Mouse (Mus musculus): ENCODE data around the gene Enox1. TPM values are rescaled to one million over a fixed set of nuclear protein-coding genes. Genes with fewer than 3 reads are reported as not detected.

Gene Enox1
- polyA plus RNA-seq, 1 experiment: 0.06 TPM

DNA sequence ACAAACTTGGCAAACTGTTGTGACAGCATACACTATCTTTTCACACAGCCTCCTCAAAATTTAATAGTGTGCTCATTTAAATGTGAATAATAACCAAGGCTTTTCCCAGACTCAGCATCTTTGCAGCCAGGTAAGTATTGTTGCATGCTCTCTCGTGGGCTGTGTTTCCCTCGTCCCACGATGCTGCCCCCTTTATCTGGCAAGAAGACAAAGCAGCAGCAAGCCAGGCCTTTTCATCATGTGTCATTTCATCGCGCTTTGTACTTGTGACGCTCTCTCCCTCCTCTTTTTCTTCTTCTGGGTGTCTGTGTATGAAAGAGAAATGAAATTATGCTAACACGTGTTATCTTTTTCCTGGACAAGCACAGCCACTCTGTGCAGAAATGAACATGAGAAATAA lies 421.8 kb downstream of the Enox1 start:
- H3K27ac ChIP-seq (ENCODE audit: insufficient read depth, low read length): no peak overlapping the region
- H3K4me1 ChIP-seq (ENCODE audit: control insufficient read depth, insufficient read depth, insufficient read length): no peaks in the 10 kb centered on the region
- 76% methylated on average over 7 of the region's 7 CpGs for WGBS
- no peaks in the 10 kb centered on the region for H3K36me3 ChIP-seq (ENCODE audit: control insufficient read depth, insufficient read depth, low read length)
- H3K27me3 ChIP-seq (ENCODE audit: control insufficient read depth, insufficient read depth, low read length): no peaks in the 10 kb centered on the region
- no peak for DNase-seq (ENCODE audit: low read depth in 1 of 2, low spot score in 2 of 2)
- no peak overlapping the region for H3K4me3 ChIP-seq (ENCODE audit: extremely low read depth, insufficient read depth, insufficient read length)
- no peak for TF ChIP-seq POLR2A (IDR thresholded peaks at IDR 0.05; ENCODE audit: low read depth, low read length)
- TF ChIP-seq CTCF (IDR thresholded peaks at IDR 0.05; ENCODE audit: extremely low read depth, insufficient read depth, insufficient read length, insufficient replicate concordance): no peak

DNA sequence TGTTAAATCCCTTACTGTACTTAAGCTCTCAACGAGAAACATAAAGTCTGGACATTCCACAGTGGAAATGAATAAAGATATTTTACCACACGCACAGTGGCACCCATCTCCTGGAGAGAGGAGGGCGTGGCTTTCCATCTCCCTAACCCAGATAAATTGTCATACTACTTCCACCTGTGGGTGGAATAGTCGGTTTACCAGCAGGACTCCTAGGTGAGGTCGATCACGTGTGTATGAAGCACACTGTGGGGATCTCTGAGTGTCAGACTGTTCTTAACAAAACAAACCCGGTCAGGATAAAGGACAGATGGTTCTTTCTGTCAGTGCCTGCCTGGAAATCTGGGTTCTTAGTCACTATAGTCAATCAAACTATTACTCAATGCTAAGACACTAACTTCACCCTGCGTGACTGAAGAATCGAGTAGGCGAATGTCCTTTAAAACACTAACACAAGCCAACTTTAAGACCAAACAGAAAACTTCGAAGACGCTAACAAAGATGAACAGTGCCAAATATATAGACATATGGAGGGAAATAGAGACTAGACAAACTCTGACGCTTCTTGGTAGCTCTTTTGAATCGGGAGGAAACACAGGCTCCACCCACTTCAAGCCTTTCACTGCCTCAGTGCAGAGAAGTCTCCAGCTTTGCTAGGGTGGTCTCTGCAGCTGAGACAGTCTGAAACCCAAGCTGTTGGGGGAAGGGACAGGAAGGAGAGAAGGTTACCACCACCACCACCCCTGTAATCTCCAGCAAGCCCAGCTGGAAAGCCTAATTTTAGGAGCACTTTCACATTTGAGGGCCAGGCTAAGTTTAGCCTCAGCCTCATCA lies 423.8 kb downstream of the Enox1 start:
- TF ChIP-seq POLR2A (IDR thresholded peaks at IDR 0.05; ENCODE audit: low read depth, low read length): no peak
- TF ChIP-seq CTCF (IDR thresholded peaks at IDR 0.05; ENCODE audit: extremely low read depth, insufficient read depth, insufficient read length, insufficient replicate concordance): no peak
- H3K4me1 ChIP-seq (ENCODE audit: control insufficient read depth, insufficient read depth, insufficient read length): no peaks in the 10 kb centered on the region
- H3K27ac ChIP-seq (ENCODE audit: insufficient read depth, low read length): no peak overlapping the region
- H3K36me3 ChIP-seq (ENCODE audit: control insufficient read depth, insufficient read depth, low read length): no peaks in the 10 kb centered on the region
- WGBS: 69% methylated on average over 14 of the region's 14 CpGs
- no peak for DNase-seq (ENCODE audit: low read depth in 1 of 2, low spot score in 2 of 2)
- H3K4me3 ChIP-seq (ENCODE audit: extremely low read depth, insufficient read depth, insufficient read length): no peak overlapping the region
- H3K27me3 ChIP-seq (ENCODE audit: control insufficient read depth, insufficient read depth, low read length): no peaks in the 10 kb centered on the region

DNA sequence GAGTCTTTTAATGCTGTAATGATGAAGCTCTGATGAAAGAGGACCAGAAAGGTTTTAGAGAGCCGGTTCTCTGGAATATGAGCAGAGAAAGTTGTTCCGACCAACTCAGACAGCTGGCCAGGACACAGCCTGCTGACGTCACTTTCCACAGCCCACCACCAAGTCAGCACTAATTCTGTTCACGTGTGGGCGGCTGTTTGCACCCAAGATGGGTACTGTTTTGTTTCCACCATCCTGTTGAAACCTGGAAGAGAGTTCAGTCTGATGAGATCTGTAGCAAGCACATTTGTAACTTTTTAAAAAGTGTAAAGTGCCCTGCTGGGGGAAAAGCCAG lies 424.3 kb downstream of the Enox1 start:
- Histone ChIP-seq H3K27ac (ENCODE audit: insufficient read depth, low read length) (no peak overlapping the region), H3K27me3 (ENCODE audit: control insufficient read depth, insufficient read depth, low read length) (no peaks in the 10 kb centered on the region), H3K36me3 (ENCODE audit: control insufficient read depth, insufficient read depth, low read length) (no peaks in the 10 kb centered on the region), H3K4me1 (ENCODE audit: control insufficient read depth, insufficient read depth, insufficient read length) (no peaks in the 10 kb centered on the region), H3K4me3 (ENCODE audit: extremely low read depth, insufficient read depth, insufficient read length) (no peak overlapping the region)
- DNase-seq (ENCODE audit: low read depth in 1 of 2, low spot score in 2 of 2): no peak
- WGBS: 50% methylated on average over 5 of the region's 5 CpGs
- no peak for TF ChIP-seq CTCF (IDR thresholded peaks at IDR 0.05; ENCODE audit: extremely low read depth, insufficient read depth, insufficient read length, insufficient replicate concordance)

DNA sequence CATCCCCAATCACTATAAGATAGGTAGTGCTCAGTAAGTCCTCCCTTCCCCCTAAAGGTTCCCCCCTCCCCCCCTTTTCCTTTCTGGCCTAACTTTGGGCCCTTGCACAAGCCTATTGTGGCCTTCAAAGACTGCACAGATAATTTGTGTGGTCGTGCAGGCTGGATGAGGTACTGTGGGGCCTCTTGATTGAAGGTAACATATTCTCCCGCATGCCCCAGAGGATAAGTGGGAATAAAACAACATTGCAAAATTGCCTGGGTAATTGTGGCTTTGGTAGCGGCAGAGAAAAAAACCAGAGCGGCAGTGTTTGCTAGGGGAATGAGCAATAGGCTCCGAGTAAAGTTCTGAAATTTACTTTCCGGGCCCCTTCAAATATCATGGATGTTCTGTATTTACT lies 425.1 kb downstream of the Enox1 start:
- no peak for DNase-seq (ENCODE audit: low read depth in 1 of 2, low spot score in 2 of 2)
- no peaks in the 10 kb centered on the region for H3K4me1 ChIP-seq (ENCODE audit: control insufficient read depth, insufficient read depth, insufficient read length)
- no peak overlapping the region for H3K4me3 ChIP-seq (ENCODE audit: extremely low read depth, insufficient read depth, insufficient read length)
- WGBS: 88% methylated on average over 6 of the region's 6 CpGs
- TF ChIP-seq POLR2A (IDR thresholded peaks at IDR 0.05; ENCODE audit: low read depth, low read length) (no peak), CTCF (IDR thresholded peaks at IDR 0.05; ENCODE audit: extremely low read depth, insufficient read depth, insufficient read length, insufficient replicate concordance) (no peak)
- H3K27me3 ChIP-seq (ENCODE audit: control insufficient read depth, insufficient read depth, low read length): no peaks in the 10 kb centered on the region
- no peaks in the 10 kb centered on the region for H3K36me3 ChIP-seq (ENCODE audit: control insufficient read depth, insufficient read depth, low read length)
- no peak overlapping the region for H3K27ac ChIP-seq (ENCODE audit: insufficient read depth, low read length)

DNA sequence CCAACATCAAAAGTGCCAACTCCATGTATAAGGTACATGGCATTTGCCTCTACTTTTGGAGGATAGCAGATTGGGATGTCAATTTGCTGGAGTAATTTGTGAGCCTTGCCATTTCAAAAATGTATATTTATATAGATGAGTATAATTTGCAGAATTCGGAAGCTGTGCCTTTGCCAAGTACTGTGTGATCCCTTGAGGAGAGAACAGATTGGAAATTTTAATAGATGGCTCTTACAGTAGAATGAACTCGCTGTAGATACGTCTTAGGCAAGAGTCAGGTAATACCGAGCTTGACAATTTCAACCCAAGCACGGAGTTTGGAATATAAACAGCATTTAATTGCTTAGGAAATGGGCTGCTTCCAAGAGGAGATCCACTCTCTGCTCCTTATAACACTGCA lies 427.9 kb downstream of the Enox1 start:
- 86% methylated on average over 5 of the region's 5 CpGs for WGBS
- Histone ChIP-seq H3K4me3 (ENCODE audit: extremely low read depth, insufficient read depth, insufficient read length) (no peak overlapping the region), H3K27me3 (ENCODE audit: control insufficient read depth, insufficient read depth, low read length) (no peaks in the 10 kb centered on the region), H3K36me3 (ENCODE audit: control insufficient read depth, insufficient read depth, low read length) (no peaks in the 10 kb centered on the region), H3K4me1 (ENCODE audit: control insufficient read depth, insufficient read depth, insufficient read length) (no peaks in the 10 kb centered on the region), H3K27ac (ENCODE audit: insufficient read depth, low read length) (no peak overlapping the region)
- DNase-seq (ENCODE audit: low read depth in 1 of 2, low spot score in 2 of 2): no peak
- no peak for TF ChIP-seq CTCF (IDR thresholded peaks at IDR 0.05; ENCODE audit: extremely low read depth, insufficient read depth, insufficient read length, insufficient replicate concordance)
- no peak for TF ChIP-seq POLR2A (IDR thresholded peaks at IDR 0.05; ENCODE audit: low read depth, low read length)

DNA sequence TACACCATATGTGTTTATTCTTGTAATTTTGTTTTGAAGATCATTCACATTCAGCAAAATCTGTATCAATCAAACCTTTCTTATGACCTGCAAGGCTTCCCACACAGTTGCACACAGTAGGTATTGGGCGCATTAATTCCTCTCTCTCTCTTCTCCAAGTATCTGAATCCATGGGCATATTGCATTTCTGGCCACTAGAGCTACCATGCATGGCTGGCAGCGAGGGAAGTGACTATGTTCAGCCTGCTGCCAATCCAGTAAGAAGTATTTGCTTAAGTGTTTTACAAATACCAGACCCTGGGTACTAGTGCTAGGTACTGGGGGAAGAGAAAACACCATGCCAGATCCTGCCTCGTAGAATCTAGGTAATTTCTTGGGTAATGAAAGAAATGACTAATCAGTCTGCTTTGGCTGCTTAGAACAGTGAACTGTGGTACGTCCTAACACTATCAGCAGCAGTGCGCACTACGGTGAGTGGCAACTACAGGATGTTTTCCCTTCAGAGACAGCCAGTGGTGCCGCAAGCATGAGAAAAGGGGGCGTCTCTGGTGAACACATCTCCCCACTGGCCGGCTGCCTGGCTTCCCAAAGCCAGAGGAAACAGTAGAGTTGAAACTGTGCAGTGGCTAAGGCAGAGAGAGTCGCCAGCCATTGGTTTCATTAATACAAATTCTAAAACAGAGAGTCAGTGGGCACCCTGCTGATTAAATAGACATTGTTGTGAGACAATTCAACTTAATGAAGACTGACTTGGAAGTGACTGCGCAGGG lies 428.7 kb downstream of the Enox1 start:
- Histone ChIP-seq H3K4me1 (ENCODE audit: control insufficient read depth, insufficient read depth, insufficient read length) (no peaks in the 10 kb centered on the region), H3K27me3 (ENCODE audit: control insufficient read depth, insufficient read depth, low read length) (no peaks in the 10 kb centered on the region), H3K36me3 (ENCODE audit: control insufficient read depth, insufficient read depth, low read length) (no peaks in the 10 kb centered on the region), H3K4me3 (ENCODE audit: extremely low read depth, insufficient read depth, insufficient read length) (no peak overlapping the region), H3K27ac (ENCODE audit: insufficient read depth, low read length) (no peak overlapping the region)
- 84% methylated on average over 11 of the region's 11 CpGs for WGBS
- TF ChIP-seq CTCF (IDR thresholded peaks at IDR 0.05; ENCODE audit: extremely low read depth, insufficient read depth, insufficient read length, insufficient replicate concordance) (no peak), POLR2A (IDR thresholded peaks at IDR 0.05; ENCODE audit: low read depth, low read length) (no peak)
- DNase-seq (ENCODE audit: low read depth in 1 of 2, low spot score in 2 of 2): no peak

DNA sequence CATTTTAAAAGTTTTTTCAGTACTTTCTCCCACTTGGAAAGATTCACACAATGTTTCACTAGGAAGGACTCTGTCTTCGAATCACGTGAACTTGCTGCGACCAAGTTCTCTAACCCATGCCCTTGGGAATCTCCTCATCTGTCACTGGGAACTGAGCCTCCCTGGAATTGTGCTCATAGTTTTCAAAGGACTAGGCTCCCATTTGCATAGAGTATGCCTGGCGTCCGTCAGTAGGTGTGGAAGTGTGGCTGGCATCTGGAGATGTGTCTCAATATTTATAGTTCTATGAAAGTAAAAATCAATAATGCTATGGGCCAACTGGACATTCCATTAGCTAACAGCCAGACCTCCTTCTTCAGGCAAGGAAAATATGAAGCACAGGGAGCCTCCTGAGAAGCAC lies 429.5 kb downstream of the Enox1 start:
- no peaks in the 10 kb centered on the region for H3K36me3 ChIP-seq (ENCODE audit: control insufficient read depth, insufficient read depth, low read length)
- no peak overlapping the region for H3K27ac ChIP-seq (ENCODE audit: insufficient read depth, low read length)
- no peak for DNase-seq (ENCODE audit: low read depth in 1 of 2, low spot score in 2 of 2)
- WGBS: 93% methylated on average over 5 of the region's 5 CpGs
- TF ChIP-seq POLR2A (IDR thresholded peaks at IDR 0.05; ENCODE audit: low read depth, low read length) (no peak), CTCF (IDR thresholded peaks at IDR 0.05; ENCODE audit: extremely low read depth, insufficient read depth, insufficient read length, insufficient replicate concordance) (no peak)
- no peaks in the 10 kb centered on the region for H3K4me1 ChIP-seq (ENCODE audit: control insufficient read depth, insufficient read depth, insufficient read length)
- H3K27me3 ChIP-seq (ENCODE audit: control insufficient read depth, insufficient read depth, low read length): no peaks in the 10 kb centered on the region
- no peak overlapping the region for H3K4me3 ChIP-seq (ENCODE audit: extremely low read depth, insufficient read depth, insufficient read length)

All from spleen, adult 2 months (tissue).